Mouse (Mus musculus): Measurements from ENCODE around the gene Cenpi.

Gene Cenpi

GRCm38 (mm10) chrX:134362156-134362555, 54.3 kb downstream of the Cenpi start:
- no peak for DNase-seq (ENCODE audit: low spot score in 2 of 2)

- no peak for DNase-seq (ENCODE audit: low spot score in 2 of 2)
Observed at GRCm38 (mm10) chrX:134365421-134365820, 57.5 kb downstream of the Cenpi start.

GRCm38 (mm10) chrX:134366547-134366946, 58.7 kb downstream of the Cenpi start:
- DNase-seq (ENCODE audit: low spot score in 2 of 2), result no peak

GRCm38 (mm10) chrX:134371279-134371678, 63.4 kb downstream of the Cenpi start:
- no peak for DNase-seq (ENCODE audit: low spot score in 2 of 2)

GRCm38 (mm10) chrX:134374190-134374589, 66.3 kb downstream of the Cenpi start:
- no peak for DNase-seq (ENCODE audit: low spot score in 2 of 2)

- DNase-seq (ENCODE audit: low spot score in 2 of 2), result no peak
Observed at GRCm38 (mm10) chrX:134384896-134385295, 77.0 kb downstream of the Cenpi start.

- DNase-seq (ENCODE audit: low spot score in 2 of 2), result no peak
Observed at GRCm38 (mm10) chrX:134398972-134399371, 91.1 kb downstream of the Cenpi start.

- no peak for DNase-seq (ENCODE audit: low spot score in 2 of 2)
Observed at GRCm38 (mm10) chrX:134403863-134404583, 96.1 kb downstream of the Cenpi start, which contains the start of gene Drp2. Gene Drp2 (plus strand): TSS chrX:134404551.

- no peak for DNase-seq (ENCODE audit: low spot score in 2 of 2)
Observed at GRCm38 (mm10) chrX:134404584-134404955, 96.7 kb downstream of the Cenpi start.

- no peak for DNase-seq (ENCODE audit: low spot score in 2 of 2)
Observed at GRCm38 (mm10) chrX:134409354-134409900, 101.5 kb downstream of the Cenpi start.

- DNase-seq (ENCODE audit: low spot score in 2 of 2), result no peak
Observed at GRCm38 (mm10) chrX:134412096-134412495, 104.2 kb downstream of the Cenpi start.
